Mouse (Mus musculus) liver, postnatal 0 days (tissue): ENCODE measurements around the gene Upk1a.

ENCODE experiments used
- CTCF ChIP-seq: sonication (generic); IDR thresholded peaks from 2 replicates; pipeline ENCODE4 v1.5.1; 2016; ENCODE audit warnings: antibody characterized with exemption, low read depth
- EP300 ChIP-seq: IDR thresholded peaks from 2 replicates; pipeline ENCODE4 v1.6.1; 2016; ENCODE audit warnings: antibody characterized with exemption, low read depth, mild to moderate bottlenecking

- TF ChIP-seq CTCF (no peak), EP300 (no peak)
Observed at GRCm38 (mm10) chr7:30563117-30563905, 49.3 kb downstream of the Upk1a start, which contains the start of the genes U2af1l4, Gm49396 and Psenen.
